Mouse (Mus musculus) hindbrain, embryonic 16.5 days (tissue): ENCODE results near the gene Tlx2. TPM values are rescaled to one million over a fixed set of nuclear protein-coding genes. Genes with fewer than 3 reads are reported as not detected.

Source experiments
- ATAC-seq: fragments of 200-750 bp; cut with Nextera tagmentation; 2 replicates; pipeline ENCODE4 v1.8.0; 2017; ENCODE audit warnings: moderate TSS enrichment, moderate library complexity
- H3K27ac ChIP-seq: fragments of 300-500 bp; sonication (generic); 2 replicates; pipeline ENCODE4 v1.5.1; 2014; ENCODE audit warnings: low read depth, mild to moderate bottlenecking, control low read depth, low read length, moderate library complexity
- H3K27me3 ChIP-seq: fragments of 300-500 bp; sonication (generic); replicated peaks from 2 replicates; pipeline ENCODE4 v1.6.1; 2014; ENCODE audit warnings: low read length; ENCODE audit not compliant: control insufficient read depth, insufficient read depth
- H3K36me3 ChIP-seq: fragments of 300-500 bp; sonication (generic); 2 replicates; pipeline ENCODE4 v1.6.1; 2014; ENCODE audit warnings: mild to moderate bottlenecking, low read length, moderate library complexity, mixed read lengths; ENCODE audit not compliant: control insufficient read depth, insufficient read depth
- H3K4me1 ChIP-seq: fragments of 300-500 bp; sonication (generic); 2 replicates; pipeline ENCODE4 v1.6.1; 2014; ENCODE audit warnings: low read depth, low read length; ENCODE audit not compliant: control insufficient read depth, insufficient read depth
- H3K4me2 ChIP-seq: fragments of 300-500 bp; sonication (generic); 2 replicates; pipeline ENCODE4 v1.6.1; 2014; ENCODE audit warnings: mild to moderate bottlenecking, low read length, control low read depth, moderate library complexity
- H3K4me3 ChIP-seq: fragments of 300-500 bp; sonication (generic); 2 replicates; pipeline ENCODE4 v1.5.1; 2014; ENCODE audit warnings: mild to moderate bottlenecking, low read length, control low read depth, moderate library complexity
- H3K9ac ChIP-seq: fragments of 300-500 bp; sonication (generic); 2 replicates; pipeline ENCODE4 v1.6.1; 2014; ENCODE audit warnings: low read depth, mild to moderate bottlenecking, control low read depth, low read length, moderate library complexity
- H3K9me3 ChIP-seq: fragments of 300-500 bp; sonication (generic); 2 replicates; pipeline ENCODE4 v1.6.1; 2014; ENCODE audit warnings: mild to moderate bottlenecking, low read length, moderate library complexity; ENCODE audit not compliant: control insufficient read depth
- WGBS: fragments of 180-500 bp; shearing (Covaris S2); extraction: QIAGEN DNeasy Blood & Tissue Kit; methylation state at CpG from one replicate; pipeline ENCODE4 v1.1.7; 2014; 5-methylcytosine and 5-hydroxymethylcytosine counted together
- polyA plus RNA-seq: library from polyadenylated mRNA; unstranded; fragments of >200 nt; fragmentation: Nextera tagmentation; extraction: Ambion mirVana; gene quantifications from 2 replicates; pipeline ENCODE4 v1.2.1, GENCODE M21; 2015

Tlx2 gene
- polyA plus RNA-seq, 1 experiment from 2014 or later = 0.16 TPM

DNA sequence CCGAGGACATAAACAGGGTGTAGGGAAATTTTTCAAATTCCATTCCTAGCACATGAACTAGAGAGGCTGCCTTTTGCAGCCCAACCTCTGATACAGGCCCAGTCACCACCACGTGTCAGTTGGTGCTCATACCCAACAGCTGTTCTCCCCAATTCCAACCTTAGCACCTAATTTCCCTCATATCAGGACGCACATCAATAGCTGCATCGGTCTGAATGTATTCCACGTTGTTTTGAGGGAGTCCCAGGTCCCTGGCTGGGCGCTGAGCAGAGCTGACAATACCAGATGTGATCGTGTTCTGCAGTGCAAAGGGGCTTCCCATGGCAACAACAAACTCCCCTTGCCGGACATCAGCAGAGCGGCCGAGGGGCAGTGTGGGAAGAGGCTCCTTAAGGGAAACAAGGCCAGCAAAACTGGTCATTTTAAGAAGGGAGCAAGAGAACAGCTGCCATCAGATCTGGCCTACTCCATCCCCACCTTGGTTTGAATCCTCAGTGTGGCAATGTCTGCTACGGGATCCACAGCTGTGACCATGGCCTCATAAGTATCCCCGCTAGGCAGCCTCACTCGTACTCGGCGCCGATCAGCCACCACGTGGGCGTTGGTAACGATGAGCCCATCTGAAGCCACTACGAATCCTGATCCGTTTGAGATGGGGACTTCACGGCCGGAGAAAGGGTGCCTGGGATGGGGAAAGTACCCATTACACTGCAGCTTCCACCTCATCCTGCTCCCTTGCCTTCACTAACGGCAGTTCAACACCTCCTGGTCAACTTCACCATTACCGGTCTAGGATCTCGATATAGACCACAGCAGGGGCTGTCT, 16.7 kb downstream of the Tlx2 start:
- peak overlapping the region; percentile 88 for H3K27ac ChIP-seq
- 2% methylated on average over 26 of the region's 26 CpGs for WGBS
- H3K4me3 ChIP-seq = peak overlapping the region; percentile 89
- no peaks in the 10 kb centered on the region for H3K9me3 ChIP-seq
- peak overlapping the region; percentile 91 for H3K9ac ChIP-seq
- peaks cover 7% of the 10 kb centered on the region; the same call in 1 of the 2 replicates for H3K36me3 ChIP-seq
- H3K4me2 ChIP-seq = peak overlapping the region; percentile 88
- ATAC-seq = peak; percentile 2; the same call in 1 of the 2 replicates
- H3K4me1 ChIP-seq = peaks cover 24% of the 10 kb centered on the region
- H3K27me3 ChIP-seq = no peaks in the 10 kb centered on the region

DNA sequence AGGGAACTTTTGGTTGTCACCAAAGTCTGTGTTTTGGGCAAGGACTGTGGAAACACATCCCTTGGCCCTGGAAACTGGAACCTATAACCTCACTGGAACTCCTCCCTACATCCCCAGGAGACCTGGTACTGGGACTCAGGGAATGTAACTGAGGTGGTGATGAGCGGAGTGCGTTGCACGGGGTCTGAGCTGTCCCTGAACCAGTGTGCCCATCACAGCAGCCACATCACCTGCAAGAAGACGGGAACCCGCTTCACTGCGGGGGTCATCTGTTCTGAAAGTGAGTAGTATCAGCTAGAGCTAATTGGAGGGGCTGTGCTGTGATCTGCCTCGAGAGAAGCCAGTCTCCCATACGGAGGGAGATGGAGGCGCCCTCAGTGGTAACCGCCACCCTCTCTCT, 20.7 kb downstream of the Tlx2 start:
- Histone ChIP-seq H3K4me1 (peaks cover 11% of the 10 kb centered on the region), H3K9me3 (no peaks in the 10 kb centered on the region), H3K27ac (no peak overlapping the region), H3K4me3 (no peak overlapping the region), H3K36me3 (peaks cover 2% of the 10 kb centered on the region; the same call in 1 of the 2 replicates), H3K27me3 (no peaks in the 10 kb centered on the region), H3K4me2 (no peak overlapping the region), H3K9ac (no peak overlapping the region)
- 74% methylated on average over 10 of the region's 10 CpGs for WGBS
- ATAC-seq = no peak

DNA sequence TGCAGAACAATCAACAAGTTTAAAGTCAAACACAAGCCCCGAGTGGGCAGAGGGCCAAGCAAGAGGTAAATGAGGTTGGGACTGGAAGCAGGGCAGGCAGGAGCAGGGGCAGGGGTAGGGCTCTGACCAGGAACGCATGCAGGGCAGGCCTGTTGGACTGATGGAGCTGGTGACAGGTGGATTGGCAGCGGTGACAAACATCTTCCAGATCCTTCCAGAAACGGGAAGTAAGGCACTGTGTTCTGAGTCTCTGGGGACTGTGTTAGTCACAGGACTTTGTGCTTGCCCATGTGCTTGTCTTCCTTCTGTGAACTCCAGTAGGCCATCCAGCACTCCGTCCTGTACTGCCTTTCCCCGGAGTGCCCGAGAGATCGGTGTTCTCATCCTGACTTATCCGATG, 25.4 kb downstream of the Tlx2 start:
- WGBS = 76% methylated on average over 9 of the region's 9 CpGs
- H3K27me3 ChIP-seq = no peaks in the 10 kb centered on the region
- no peak overlapping the region for H3K27ac ChIP-seq
- H3K9me3 ChIP-seq = no peaks in the 10 kb centered on the region
- no peak overlapping the region for H3K4me2 ChIP-seq
- H3K4me1 ChIP-seq = no peaks in the 10 kb centered on the region
- ATAC-seq = no peak
- no peak overlapping the region for H3K9ac ChIP-seq
- no peaks in the 10 kb centered on the region for H3K36me3 ChIP-seq
- no peak overlapping the region for H3K4me3 ChIP-seq

DNA sequence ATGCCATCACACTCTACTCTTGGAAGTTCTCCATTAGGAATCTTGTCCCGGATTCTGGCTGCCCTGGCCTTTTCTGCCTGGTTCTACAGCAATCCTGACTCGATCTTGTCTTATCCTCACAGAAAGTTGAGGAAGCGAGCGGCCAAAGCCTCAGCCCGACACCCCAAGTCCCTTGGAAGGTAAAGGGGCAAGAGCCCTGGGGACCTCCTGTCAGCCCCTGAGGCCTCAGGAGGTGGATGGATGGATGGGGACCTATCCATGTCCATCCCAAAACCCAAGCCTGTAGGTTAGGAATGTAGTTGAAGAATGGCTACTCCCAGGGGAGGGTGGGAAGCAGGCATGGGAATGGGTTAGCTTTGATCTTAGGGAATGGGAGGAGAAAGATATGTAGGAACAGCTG, 26.1 kb downstream of the Tlx2 start:
- H3K27me3 ChIP-seq = no peaks in the 10 kb centered on the region
- H3K9me3 ChIP-seq = no peaks in the 10 kb centered on the region
- WGBS = 86% methylated on average over 5 of the region's 5 CpGs

DNA sequence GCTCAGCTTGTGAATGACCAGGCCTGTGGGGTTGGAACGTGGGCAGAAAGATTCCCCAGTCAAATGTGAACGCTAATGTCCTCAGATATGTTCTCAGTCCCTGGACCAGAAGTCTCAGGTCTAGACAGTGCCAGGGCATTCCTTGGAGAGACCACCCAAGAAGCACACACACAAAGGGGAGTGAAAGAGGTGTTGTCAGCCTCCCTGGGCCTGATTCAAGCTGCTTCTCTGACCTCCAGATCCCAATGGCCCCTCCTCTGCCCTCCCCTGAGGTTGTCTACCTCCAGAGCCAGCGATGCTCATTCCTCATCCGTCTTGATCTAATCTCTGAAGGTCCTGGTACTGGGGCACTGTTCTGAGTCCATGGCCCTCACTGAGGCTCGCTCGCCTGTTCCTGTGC, 26.5 kb downstream of the Tlx2 start:
- ATAC-seq = no peak
- Histone ChIP-seq H3K27ac (no peak overlapping the region), H3K9ac (no peak overlapping the region), H3K4me1 (peaks cover 3% of the 10 kb centered on the region; the same call in 1 of the 2 replicates), H3K36me3 (no peaks in the 10 kb centered on the region), H3K27me3 (no peaks in the 10 kb centered on the region), H3K4me3 (no peak overlapping the region), H3K4me2 (no peak overlapping the region), H3K9me3 (no peaks in the 10 kb centered on the region)
- 67% methylated on average over 6 of the region's 6 CpGs for WGBS

More for the DNA sequence above, 26.1 kb downstream of the Tlx2 start:
- H3K4me1 ChIP-seq = no peaks in the 10 kb centered on the region
- ATAC-seq = no peak
- H3K36me3 ChIP-seq = no peaks in the 10 kb centered on the region
- H3K4me3 ChIP-seq = no peak overlapping the region
- H3K27ac ChIP-seq = no peak overlapping the region
- H3K9ac ChIP-seq = no peak overlapping the region
- H3K4me2 ChIP-seq = no peak overlapping the region

DNA sequence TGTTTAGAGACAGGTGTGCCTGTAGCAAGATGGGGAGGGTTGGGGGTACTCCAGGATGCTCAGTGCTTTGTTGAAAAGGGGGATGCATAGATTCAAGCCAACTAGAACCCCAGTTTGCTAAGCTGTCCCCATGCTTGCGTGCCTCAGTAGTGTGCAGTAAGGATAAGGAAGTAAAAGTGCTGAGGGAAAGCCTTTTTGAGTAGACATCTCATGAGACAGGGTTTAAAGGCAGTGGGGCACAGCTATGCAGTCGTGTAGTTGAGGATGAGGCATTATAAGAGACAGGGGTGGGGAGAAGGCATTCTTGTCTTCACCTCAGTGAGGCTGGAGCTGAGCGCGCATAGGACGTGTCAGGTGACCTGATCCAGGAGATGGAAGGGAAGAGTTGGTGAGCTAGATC, 29.5 kb downstream of the Tlx2 start:
- ATAC-seq = no peak
- Histone ChIP-seq H3K27ac (no peak overlapping the region), H3K4me1 (peaks cover 9% of the 10 kb centered on the region; the same call in 1 of the 2 replicates), H3K9ac (no peak overlapping the region), H3K9me3 (no peaks in the 10 kb centered on the region), H3K36me3 (no peaks in the 10 kb centered on the region), H3K4me2 (no peak overlapping the region), H3K27me3 (no peaks in the 10 kb centered on the region), H3K4me3 (no peak overlapping the region)
- WGBS = 76% methylated on average over 5 of the region's 5 CpGs

DNA sequence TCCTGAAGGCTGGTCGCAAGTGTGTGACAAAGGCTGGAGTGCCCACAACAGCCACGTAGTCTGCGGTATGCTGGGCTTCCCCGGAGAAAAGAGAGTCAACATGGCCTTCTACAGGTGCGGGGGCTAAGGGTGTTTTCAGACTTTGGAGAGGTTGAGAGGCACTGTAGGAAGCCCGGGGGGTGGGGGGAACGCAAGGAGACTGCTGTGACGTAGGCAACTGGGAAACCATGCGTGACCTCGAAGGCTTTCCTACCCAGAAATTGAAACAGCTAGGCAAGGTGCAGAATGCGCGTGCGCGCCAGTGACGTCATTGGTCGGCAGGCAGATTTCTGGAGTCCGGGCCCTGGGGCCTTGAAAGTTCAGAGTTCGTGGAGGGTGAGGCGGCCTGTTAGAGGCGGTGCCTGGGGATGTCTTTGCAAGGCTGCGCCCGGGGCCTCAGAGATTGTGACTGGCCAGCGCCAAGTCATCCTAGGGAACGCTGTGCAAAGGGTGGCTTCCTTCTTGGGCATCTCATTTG, 31.5 kb downstream of the Tlx2 start:
- no peaks in the 10 kb centered on the region for H3K36me3 ChIP-seq
- no peak overlapping the region for H3K27ac ChIP-seq
- peak overlapping the region; percentile 36 for H3K4me3 ChIP-seq
- H3K4me1 ChIP-seq = peaks cover 12% of the 10 kb centered on the region
- H3K27me3 ChIP-seq = peaks cover 2% of the 10 kb centered on the region; the same call in 1 of the 2 replicates
- H3K9me3 ChIP-seq = no peaks in the 10 kb centered on the region
- peak overlapping the region; percentile 57 for H3K9ac ChIP-seq
- WGBS = 8% methylated on average over 24 of the region's 24 CpGs
- H3K4me2 ChIP-seq = peak overlapping the region; percentile 87
- peak; percentile 46 for ATAC-seq

DNA sequence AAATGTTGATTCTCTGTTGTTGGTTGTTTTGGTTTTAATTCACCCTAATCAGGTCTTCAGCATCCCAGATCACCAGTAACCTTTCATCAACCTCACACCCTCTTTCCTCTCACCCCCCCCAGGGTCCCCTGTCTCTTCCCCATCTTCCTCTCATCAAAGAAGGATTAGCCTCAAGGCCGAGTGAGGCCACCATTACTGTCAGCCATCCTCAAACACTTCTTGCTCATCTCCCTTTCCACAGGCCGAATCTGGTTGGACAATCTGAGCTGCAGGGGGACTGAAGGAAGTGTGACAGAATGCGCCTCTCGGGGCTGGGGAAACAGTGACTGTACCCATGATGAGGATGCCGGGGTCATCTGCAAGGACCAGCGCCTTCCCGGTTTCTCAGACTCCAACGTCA, 32.9 kb downstream of the Tlx2 start:
- 79% methylated on average over 8 of the region's 8 CpGs for WGBS

DNA sequence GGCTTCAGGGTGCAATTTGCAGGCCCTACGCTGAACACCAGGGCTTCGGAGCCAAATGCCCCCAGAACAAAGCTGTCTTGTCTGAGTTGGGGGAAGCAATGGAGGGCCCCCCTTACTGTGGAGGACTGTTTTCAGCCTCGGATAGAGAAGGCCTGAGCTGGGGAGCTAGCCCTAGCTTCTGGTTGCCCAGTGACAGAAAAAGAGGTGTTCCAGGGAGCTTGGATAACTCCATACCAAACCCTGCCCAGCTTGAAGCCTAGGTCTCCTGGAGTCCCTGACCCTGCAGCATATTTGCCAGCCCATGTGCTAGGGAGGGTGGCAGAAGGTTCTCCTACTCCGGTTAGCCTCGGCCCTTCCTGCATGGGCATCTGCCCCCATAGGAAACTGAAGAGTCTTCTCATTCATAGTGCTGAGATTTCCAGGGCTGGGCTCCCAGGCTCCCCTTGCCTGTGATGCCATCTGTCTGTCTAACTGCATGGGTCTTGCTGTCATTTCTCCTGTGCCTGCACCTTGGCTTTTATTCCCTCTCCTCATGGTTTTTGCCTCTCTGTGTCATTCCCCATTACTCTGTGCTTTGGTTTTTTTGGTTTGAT, 35.5 kb downstream of the Tlx2 start:
- ATAC-seq = no peak
- no peaks in the 10 kb centered on the region for H3K9me3 ChIP-seq
- H3K27ac ChIP-seq = no peak overlapping the region
- H3K4me2 ChIP-seq = peak overlapping the region; percentile 78
- peaks cover 25% of the 10 kb centered on the region for H3K4me1 ChIP-seq
- peaks cover 17% of the 10 kb centered on the region for H3K27me3 ChIP-seq
- H3K36me3 ChIP-seq = no peaks in the 10 kb centered on the region
- H3K4me3 ChIP-seq = peak overlapping the region; percentile 46
- H3K9ac ChIP-seq = 0 out of 2 replicates have a peak overlapping the region, but pooled peaks have one; percentile 1
- WGBS = 32% methylated on average over 5 of the region's 5 CpGs

More for the DNA sequence above, 32.9 kb downstream of the Tlx2 start:
- Histone ChIP-seq H3K36me3 (no peaks in the 10 kb centered on the region), H3K27ac (no peak overlapping the region), H3K4me3 (no peak overlapping the region), H3K4me2 (no peak overlapping the region), H3K9ac (no peak overlapping the region), H3K9me3 (no peaks in the 10 kb centered on the region), H3K27me3 (peaks cover 3% of the 10 kb centered on the region), H3K4me1 (peaks cover 25% of the 10 kb centered on the region)
- no peak for ATAC-seq
